Mouse (Mus musculus) kidney, embryonic 15.5 days (tissue): Measurements from ENCODE around the gene Hist1h4n. TPM values are rescaled to one million over a fixed set of nuclear protein-coding genes. Genes with fewer than 3 reads are reported as not detected.
"Not testable (repeated sequence)": the region's sequence is repeated elsewhere in the genome, so short reads cannot be mapped to it uniquely, and the experiment has no call there.

Experiments
- ATAC-seq: fragments of 200-750 bp; cut with Nextera tagmentation; replicated peaks from 2 replicates; pipeline ENCODE4 v1.8.0; 2017; ENCODE audit warnings: moderate TSS enrichment; ENCODE audit not compliant: low FRiP score
- H3K27ac ChIP-seq: fragments of 300-500 bp; sonication (generic); 2 replicates; pipeline ENCODE4 v1.5.1; 2015; ENCODE audit warnings: mild to moderate bottlenecking, inconsistent platforms
- H3K27me3 ChIP-seq: fragments of 300-500 bp; sonication (generic); 2 replicates; pipeline ENCODE4 v1.6.1; 2015; ENCODE audit warnings: inconsistent platforms
- H3K36me3 ChIP-seq: fragments of 300-500 bp; sonication (generic); 2 replicates; pipeline ENCODE4 v1.6.1; 2015; ENCODE audit warnings: inconsistent platforms
- H3K4me1 ChIP-seq: fragments of 300-500 bp; sonication (generic); 2 replicates; pipeline ENCODE4 v1.6.1; 2015; ENCODE audit warnings: inconsistent platforms
- H3K4me2 ChIP-seq: fragments of 300-500 bp; sonication (generic); 2 replicates; pipeline ENCODE4 v1.6.1; 2015; ENCODE audit warnings: moderate library complexity, mild to moderate bottlenecking, inconsistent platforms
- H3K4me3 ChIP-seq: fragments of 300-500 bp; sonication (generic); replicated peaks from 2 replicates; pipeline ENCODE4 v1.5.1; 2015; ENCODE audit warnings: mild to moderate bottlenecking, inconsistent platforms
- H3K9ac ChIP-seq: fragments of 300-500 bp; sonication (generic); 2 replicates; pipeline ENCODE4 v1.6.1; 2015; ENCODE audit warnings: mild to moderate bottlenecking, inconsistent platforms
- H3K9me3 ChIP-seq: fragments of 300-500 bp; sonication (generic); replicated peaks from 2 replicates; pipeline ENCODE4 v1.6.1; 2016; ENCODE audit warnings: inconsistent platforms
- WGBS: fragments of 180-500 bp; shearing (Covaris S2); methylation state at CpG from one replicate; pipeline ENCODE4 v1.1.7; 2015; ENCODE audit warnings: mixed read lengths; 5-methylcytosine and 5-hydroxymethylcytosine counted together
- polyA plus RNA-seq: library from polyadenylated mRNA; unstranded; fragments of >200 nt; fragmentation: Nextera tagmentation; extraction: Ambion mirVana; gene quantifications from 2 replicates; pipeline ENCODE4 v1.2.1, GENCODE M21; 2015

Gene Hist1h4n
- polyA plus RNA-seq = 17.2 and 18.2 TPM in 2 replicates

DNA sequence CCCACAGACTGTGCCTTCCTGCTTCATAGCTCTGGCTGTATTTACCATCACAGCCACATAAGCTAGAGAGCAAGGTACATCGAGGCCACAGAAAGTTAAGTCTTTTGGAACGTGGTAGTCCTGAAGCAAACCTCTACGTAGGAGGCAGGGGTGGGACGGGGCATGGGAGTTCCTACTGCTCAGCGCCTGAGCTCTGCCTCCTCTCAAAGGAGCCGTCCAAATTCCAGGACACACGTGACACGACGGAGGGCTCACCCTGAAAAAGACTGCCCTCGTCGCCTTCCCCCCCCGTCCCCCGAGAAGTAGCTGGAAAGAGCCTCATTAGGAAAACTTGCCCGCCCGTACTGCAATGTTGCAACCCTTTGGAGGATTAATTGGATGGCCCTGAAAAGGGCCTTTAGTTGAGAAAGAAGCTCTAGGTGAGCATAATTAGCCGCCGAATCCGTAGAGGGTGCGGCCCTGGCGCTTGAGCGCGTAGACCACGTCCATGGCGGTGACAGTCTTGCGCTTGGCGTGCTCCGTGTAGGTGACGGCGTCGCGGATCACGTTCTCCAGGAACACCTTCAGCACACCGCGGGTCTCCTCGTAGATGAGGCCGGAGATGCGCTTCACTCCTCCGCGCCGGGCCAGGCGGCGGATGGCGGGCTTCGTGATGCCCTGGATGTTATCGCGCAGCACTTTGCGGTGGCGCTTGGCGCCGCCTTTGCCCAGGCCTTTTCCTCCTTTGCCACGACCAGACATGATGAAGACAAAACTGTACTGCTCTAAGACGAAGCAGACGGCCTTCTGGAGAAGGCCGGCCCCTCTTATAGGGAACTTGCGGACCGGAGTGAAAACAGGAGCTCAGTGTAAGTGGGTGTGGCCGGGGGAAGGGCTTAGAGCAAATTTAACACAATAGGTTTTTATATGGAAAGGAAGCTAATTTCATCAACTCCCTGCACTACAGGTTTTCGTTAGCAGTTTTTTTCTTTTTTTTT lies at the start of gene Hist1h4n:
Gene Hist1h4n (minus strand): TSS at position 779 of the 977 bp plus-strand sequence.
- H3K4me1 ChIP-seq, H3K9ac ChIP-seq, H3K36me3 ChIP-seq, H3K9me3 ChIP-seq, H3K27me3 ChIP-seq: not testable (repeated sequence)
- WGBS = under 1% methylated on average over 28 of the region's 58 CpGs
- peak within 1 kb of the TSS; percentile 66 for H3K27ac ChIP-seq
- ATAC-seq = peak; percentile 87
- H3K4me3 ChIP-seq = peak within 1 kb of the TSS; percentile 31
- H3K4me2 ChIP-seq = peak within 1 kb of the TSS; percentile 47

DNA sequence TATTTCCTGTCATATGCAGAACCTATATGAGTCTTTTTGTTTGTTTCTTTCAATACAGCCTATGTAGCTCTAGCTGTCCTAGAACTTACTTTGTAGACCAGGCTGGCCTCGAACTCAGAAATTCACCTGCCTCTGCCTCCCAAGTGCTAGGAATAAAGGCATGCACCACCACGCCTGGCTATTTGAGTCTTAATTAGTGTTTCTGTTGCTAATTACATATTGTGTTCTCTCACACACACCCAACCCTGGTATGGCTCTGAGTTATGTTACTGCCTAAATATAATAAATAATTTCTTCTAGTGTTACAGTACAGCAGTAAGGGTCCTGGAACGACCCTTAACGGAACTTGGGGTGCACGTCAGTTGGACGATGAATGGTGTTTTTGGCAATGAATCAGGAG lies 48.7 kb upstream of the Hist1h4n start:
- Histone ChIP-seq H3K4me3 (no peak overlapping the region), H3K4me2 (no peak overlapping the region), H3K36me3 (no peaks in the 10 kb centered on the region), H3K27ac (no peak overlapping the region), H3K4me1 (peaks cover 6% of the 10 kb centered on the region), H3K9ac (no peak overlapping the region), H3K27me3 (no peaks in the 10 kb centered on the region), H3K9me3 (no peaks in the 10 kb centered on the region)
- no peak for ATAC-seq
- 78% methylated on average over 6 of the region's 6 CpGs for WGBS

DNA sequence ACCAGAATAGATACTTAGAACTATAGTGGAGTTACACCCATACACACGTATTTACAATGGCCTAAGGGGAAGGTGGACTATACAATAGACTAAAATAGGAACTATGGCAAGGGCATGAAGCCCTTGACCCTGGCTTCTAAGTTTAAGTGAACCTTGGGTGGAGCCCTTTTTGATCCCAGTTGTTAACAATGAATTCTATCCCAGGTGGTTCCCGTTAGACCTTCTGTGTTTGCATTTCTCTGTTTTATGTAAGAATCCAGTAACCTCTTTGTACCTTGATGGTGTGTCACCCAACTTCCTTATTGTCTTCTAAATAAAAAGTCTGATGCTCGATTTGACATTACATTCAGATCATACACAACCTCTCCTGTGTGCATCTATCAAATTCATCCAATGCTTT lies 33.5 kb upstream of the Hist1h4n start:
- WGBS = 85% methylated on average over 3 of the region's 3 CpGs

DNA sequence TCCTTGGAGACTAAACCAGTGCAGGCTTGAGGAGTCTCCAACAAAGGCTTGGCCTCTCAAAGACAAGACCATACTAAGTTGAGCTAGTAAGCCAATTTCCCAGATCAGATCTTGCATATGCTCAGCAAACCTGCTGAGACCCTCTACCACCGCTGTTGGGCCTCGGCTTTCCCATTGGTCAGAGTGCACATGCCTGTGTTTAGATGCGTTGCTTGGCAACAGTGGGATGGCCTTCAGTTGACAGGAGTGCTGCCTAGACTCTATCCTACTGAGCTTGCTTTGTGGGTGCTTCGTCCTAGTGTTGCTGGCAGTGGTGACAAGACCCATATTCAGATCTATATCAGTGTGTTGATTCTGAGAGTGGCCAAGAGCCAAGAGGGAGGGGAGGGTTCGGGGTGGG lies 29.6 kb upstream of the Hist1h4n start:
- Histone ChIP-seq H3K4me3 (no peak overlapping the region), H3K27ac (no peak overlapping the region), H3K4me2 (no peak overlapping the region), H3K4me1 (no peaks in the 10 kb centered on the region), H3K9me3 (no peaks in the 10 kb centered on the region), H3K36me3 (no peaks in the 10 kb centered on the region), H3K9ac (no peak overlapping the region), H3K27me3 (no peaks in the 10 kb centered on the region)
- no peak for ATAC-seq
- 19% methylated on average over 5 of the region's 5 CpGs for WGBS

More for the DNA sequence above, 33.5 kb upstream of the Hist1h4n start:
- H3K4me1 ChIP-seq, H3K4me2 ChIP-seq, H3K27me3 ChIP-seq, H3K9me3 ChIP-seq, H3K27ac ChIP-seq, H3K36me3 ChIP-seq, H3K4me3 ChIP-seq, H3K9ac ChIP-seq, ATAC-seq: not testable (repeated sequence)

DNA sequence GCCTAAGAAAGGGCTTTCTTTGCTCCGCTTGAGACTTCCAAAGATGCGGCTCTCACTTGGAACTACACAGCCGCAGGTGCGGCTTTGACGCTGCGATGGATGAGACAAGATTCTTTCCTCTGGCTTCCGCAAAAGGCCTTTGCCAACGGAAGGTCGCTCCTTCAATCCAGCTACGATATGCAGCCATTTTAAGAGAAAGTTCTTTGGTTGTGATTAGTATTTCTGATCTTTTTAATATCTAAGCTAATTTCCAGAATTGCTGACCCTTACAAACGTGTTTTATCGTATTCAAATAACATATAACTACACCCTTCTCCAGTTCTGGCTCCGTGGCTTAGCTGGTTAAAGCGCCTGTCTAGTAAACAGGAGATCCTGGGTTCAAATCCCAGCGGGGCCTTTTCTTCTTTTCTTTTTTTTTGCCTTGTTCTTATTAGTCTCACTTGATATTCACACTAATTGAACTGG lies 23.7 kb upstream of the Hist1h4n start:
- Histone ChIP-seq H3K4me1 (no peaks in the 10 kb centered on the region), H3K4me3 (peak overlapping the region; percentile 53), H3K36me3 (no peaks in the 10 kb centered on the region), H3K4me2 (peak overlapping the region; percentile 61), H3K9ac (peak overlapping the region; percentile 36; the same call in 1 of the 2 replicates), H3K27me3 (no peaks in the 10 kb centered on the region), H3K9me3 (no peaks in the 10 kb centered on the region), H3K27ac (0 out of 2 replicates have a peak overlapping the region, but pooled peaks have one; percentile 56)
- no peak for ATAC-seq
- 2% methylated on average over 15 of the region's 15 CpGs for WGBS

DNA sequence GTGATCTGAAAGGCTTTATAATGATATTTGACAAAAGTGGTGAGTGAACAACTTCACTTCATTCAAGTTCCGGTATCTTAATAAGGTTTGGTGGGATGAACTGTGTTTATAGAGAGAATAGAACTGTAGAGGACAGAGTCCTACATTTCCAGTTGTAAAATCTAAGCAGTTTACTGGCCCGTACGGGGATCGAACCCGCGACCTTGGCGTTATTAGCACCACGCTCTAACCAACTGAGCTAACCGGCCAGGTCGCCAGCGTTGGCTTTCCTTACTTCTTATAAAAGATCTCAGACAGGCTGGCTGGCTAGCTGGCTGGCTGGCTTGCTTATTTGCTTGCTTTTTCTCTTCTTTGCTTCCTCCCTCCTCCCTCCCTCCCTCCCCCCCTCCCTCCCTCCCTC lies 23.1 kb upstream of the Hist1h4n start:
- H3K9ac ChIP-seq = no peak overlapping the region
- 1% methylated on average over 11 of the region's 11 CpGs for WGBS
- ATAC-seq = peak; percentile 49
- no peaks in the 10 kb centered on the region for H3K9me3 ChIP-seq
- peak overlapping the region; percentile 61 for H3K4me2 ChIP-seq
- H3K27ac ChIP-seq = no peak overlapping the region
- no peaks in the 10 kb centered on the region for H3K27me3 ChIP-seq
- H3K36me3 ChIP-seq = no peaks in the 10 kb centered on the region
- H3K4me3 ChIP-seq = peak overlapping the region; percentile 53
- H3K4me1 ChIP-seq = no peaks in the 10 kb centered on the region

DNA sequence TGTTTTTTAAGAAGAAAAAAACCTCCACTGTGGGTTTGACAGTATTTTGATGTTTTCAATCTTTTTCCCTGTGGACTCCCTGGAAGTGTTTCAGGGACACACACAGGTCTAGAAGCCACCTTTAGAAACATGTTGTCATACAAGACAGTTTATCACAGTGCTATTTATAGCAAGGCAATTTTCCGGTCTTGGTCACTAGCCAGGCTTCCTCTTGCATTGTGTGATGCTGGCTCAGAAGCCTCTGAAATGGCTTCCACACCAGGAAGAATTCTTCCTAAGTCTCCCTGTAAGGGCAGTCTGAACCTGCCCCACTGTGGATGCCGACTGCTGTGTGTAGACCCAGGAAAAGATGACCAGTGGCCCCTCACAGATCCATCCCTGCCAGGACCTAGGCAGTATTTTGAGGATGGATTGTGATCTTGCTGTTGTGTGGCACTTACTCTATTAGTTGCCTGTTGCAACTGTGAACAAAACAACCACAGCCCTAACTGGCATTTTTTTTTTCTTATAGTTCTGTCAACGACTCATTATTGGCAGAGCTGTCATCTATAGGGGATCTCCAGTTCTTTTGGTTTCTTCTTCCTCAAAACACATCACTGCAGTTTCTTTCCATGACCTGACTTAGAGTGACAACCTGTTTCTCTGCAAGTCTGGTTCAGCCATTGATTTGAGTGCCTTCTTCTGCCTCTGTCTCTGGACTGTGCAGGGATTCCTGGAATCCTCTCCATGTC lies 20.4 kb upstream of the Hist1h4n start:
- Histone ChIP-seq H3K36me3 (no peaks in the 10 kb centered on the region), H3K9me3 (no peaks in the 10 kb centered on the region), H3K4me1 (no peaks in the 10 kb centered on the region), H3K4me2 (no peak overlapping the region), H3K27me3 (no peaks in the 10 kb centered on the region), H3K4me3 (no peak overlapping the region), H3K27ac (no peak overlapping the region), H3K9ac (no peak overlapping the region)
- WGBS = 49% methylated on average over 3 of the region's 3 CpGs
- ATAC-seq = no peak

DNA sequence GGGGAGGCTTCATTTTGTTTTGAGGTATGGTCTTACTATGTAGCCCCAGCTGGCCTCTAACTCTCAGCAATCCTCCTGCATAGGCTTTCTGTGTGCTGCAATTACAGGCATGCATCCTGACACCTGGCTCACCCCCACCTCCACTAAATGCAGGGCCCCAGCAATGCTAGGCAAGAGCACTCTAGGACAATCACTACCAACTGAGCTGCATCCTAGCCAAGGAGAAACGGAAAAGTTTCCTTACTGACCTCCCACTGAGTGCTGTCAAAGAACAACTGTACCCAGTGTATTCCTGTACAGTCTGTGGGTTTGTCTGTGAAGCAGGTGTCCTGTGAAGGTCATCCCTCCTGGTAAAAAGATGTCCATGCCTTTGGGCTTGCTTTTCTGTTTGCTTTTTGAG lies 18.7 kb upstream of the Hist1h4n start:
- H3K4me1 ChIP-seq, H3K27me3 ChIP-seq, H3K9ac ChIP-seq, H3K36me3 ChIP-seq, H3K9me3 ChIP-seq, H3K27ac ChIP-seq, ATAC-seq, H3K4me2 ChIP-seq, H3K4me3 ChIP-seq: not testable (repeated sequence)
- WGBS = 42% methylated on average over 1 of the region's 1 CpGs

DNA sequence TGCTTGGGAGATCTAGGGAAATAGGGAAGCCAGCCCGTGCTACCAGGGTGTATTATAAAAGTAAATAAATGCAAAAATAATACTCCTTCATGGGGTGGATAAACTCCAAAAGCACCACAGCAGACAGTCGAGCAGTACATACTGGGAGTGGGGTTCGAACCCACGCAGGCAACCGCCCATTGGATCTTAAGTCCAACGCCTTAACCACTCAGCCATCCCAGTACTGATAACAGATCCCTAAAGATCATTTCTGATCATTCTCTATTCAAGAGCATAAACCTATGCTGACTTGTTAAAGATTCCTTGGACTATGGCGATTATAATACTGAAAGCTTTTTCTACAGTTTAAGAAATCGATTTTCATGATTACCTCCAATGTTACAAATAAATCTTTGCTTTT lies 15.9 kb upstream of the Hist1h4n start:
- Histone ChIP-seq H3K27me3 (no peaks in the 10 kb centered on the region), H3K9ac (no peak overlapping the region), H3K4me2 (no peak overlapping the region), H3K4me3 (no peak overlapping the region), H3K4me1 (no peaks in the 10 kb centered on the region), H3K36me3 (no peaks in the 10 kb centered on the region), H3K27ac (no peak overlapping the region), H3K9me3 (no peaks in the 10 kb centered on the region)
- ATAC-seq = no peak
- 31% methylated on average over 8 of the region's 8 CpGs for WGBS

DNA sequence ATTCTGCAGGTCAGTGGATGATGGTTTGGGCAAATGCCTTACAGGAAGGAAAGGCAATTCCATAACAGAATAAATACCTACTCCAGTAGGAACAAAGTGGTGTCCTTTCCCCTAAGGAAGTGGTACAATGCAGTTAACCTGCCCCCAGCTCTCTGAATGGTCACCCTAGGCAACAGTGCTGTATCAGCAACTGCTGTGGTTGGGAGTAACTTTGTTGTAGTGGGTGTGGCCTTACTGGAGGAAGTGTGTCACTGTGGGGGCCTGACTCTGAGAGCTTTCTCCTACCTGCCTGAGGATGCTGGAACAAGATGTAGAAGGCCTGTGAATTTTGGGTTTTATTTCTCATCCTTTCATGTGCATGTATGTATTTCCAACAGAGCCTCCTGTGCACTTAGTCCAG lies 14.4 kb upstream of the Hist1h4n start:
- not testable (repeated sequence) for H3K36me3 ChIP-seq, H3K4me1 ChIP-seq, H3K27me3 ChIP-seq, ATAC-seq, H3K4me3 ChIP-seq, H3K27ac ChIP-seq, H3K9ac ChIP-seq, H3K9me3 ChIP-seq, H3K4me2 ChIP-seq

DNA sequence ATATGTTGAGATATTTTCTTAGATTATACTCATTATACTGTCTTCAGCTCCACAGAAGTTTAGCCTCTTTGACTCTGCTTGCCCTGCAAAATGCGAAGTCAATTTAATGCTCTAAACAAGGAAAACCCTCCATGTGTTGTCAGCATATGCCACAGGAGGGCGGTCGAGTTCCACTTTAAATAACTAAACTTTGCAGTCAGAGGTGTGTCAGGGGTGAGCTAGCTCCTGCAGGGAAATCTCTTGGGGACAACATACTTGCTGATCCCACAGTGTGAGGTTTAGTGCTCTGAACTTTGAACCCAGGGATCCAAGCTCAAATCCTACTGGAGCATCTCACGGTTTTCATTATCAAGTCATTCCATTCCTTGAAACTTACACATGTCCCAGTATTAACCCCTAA lies 8.5 kb upstream of the Hist1h4n start:
- WGBS = no CpG with 5 or more reads among the region's 4 CpGs
- H3K4me3 ChIP-seq, H3K4me2 ChIP-seq, H3K4me1 ChIP-seq, H3K27ac ChIP-seq, H3K9me3 ChIP-seq, H3K9ac ChIP-seq, H3K36me3 ChIP-seq, H3K27me3 ChIP-seq: not testable (repeated sequence)
- peak; percentile 77 for ATAC-seq

DNA sequence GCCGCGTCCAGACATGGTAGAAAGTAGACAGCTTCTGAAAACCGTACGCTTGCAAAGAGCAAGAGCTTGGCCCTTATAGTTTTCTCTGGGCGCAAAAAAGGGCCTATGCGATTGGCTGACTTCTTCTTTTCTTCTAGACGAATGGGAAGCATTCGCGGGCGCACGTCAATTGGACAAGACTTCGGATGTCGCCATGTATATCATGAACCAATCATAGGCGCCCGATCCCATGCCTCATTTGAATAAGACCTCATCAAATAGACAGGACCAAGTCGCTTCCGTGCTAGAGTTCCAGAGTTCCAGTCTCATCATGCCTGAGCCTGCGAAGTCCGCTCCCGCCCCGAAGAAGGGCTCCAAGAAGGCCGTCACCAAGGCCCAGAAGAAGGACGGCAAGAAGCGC lies 1.5 kb upstream of the Hist1h4n start, which contains the start of the genes Hist1h2ap and Hist1h2br:
Gene Hist1h2ap (minus strand): TSS at position 47 of the 400 bp plus-strand sequence.
Gene Hist1h2br (plus strand): TSS at position 283 of the 400 bp plus-strand sequence.
- not testable (repeated sequence) for H3K4me2 ChIP-seq, H3K4me1 ChIP-seq, H3K27me3 ChIP-seq, H3K4me3 ChIP-seq, H3K27ac ChIP-seq, H3K36me3 ChIP-seq, H3K9me3 ChIP-seq, H3K9ac ChIP-seq
- ATAC-seq = peak; percentile 96
- no CpG with 5 or more reads among the region's 24 CpGs for WGBS
